ENCODE assay signal across 10 mouse cellular contexts in the genomic region with DNA sequence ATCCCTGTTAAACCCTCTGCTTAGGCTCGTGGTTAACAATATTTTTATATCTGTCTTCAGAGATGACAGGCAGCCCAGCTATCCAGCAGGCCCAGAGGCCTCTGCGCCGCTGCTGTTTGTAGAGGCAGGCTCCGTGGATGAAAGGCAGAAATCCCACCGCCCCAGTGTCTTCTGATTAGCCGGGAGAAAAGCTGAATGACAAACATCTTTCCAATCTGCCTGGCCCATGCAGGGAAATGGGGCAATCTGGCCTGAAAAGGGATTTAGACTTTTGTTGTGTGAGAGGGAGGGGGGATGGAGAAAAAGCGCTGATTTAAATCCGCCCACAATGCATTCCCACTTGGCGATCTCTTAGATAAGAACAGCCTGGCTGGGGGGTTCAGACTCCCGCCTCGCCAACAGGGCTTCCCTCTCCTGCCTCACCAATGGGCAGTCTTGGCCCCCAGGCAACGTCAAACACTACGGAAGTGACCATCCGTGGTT.
DNase-seq lines count a peak whose midpoint lies in the region; ATAC-seq lines count a peak whose summit lies in the region.
"Had no signal": no experiment of that assay in that cellular context is flagged by ENCODE, and none has a peak within 500 bp of the region (broad histone marks: within the 10 kb centered on the region; RNA-seq: fewer than 3 reads in every experiment).

No protein-coding gene starts in this region.

- no peaks in the 10 kb centered on the region for H3K36me3 ChIP-seq in embryonic facial prominence, embryonic 10.5 days (replicated peaks)
- H3K36me3 ChIP-seq in hindbrain, embryonic 11.5 days (ENCODE audit: control insufficient read depth, insufficient read depth, low read length), result no peaks in the 10 kb centered on the region
- no peaks in the 10 kb centered on the region for H3K36me3 ChIP-seq in midbrain, embryonic 16.5 days (ENCODE audit: control insufficient read depth, insufficient read depth, low read length)
- H3K36me3 ChIP-seq in intestine, embryonic 15.5 days, result no peaks in the 10 kb centered on the region
- H3K36me3 ChIP-seq: lung, embryonic 15.5 days had no signal

- H3K4me2 ChIP-seq in hindbrain, embryonic 11.5 days (replicated peaks; ENCODE audit: low read depth, low read length), result peak overlapping the region; percentile 25
- peak overlapping the region; percentile 26; the same call in 1 of the 2 replicates for H3K4me2 ChIP-seq in midbrain, embryonic 16.5 days (ENCODE audit: low read length)
- H3K4me2 ChIP-seq in intestine, embryonic 15.5 days (replicated peaks), result no peak overlapping the region
- H3K4me2 ChIP-seq: lung, embryonic 15.5 days had no signal

- no peak overlapping the region for H3K9ac ChIP-seq in hindbrain, embryonic 11.5 days (ENCODE audit: low read depth, low read length)
- peak overlapping the region; percentile 44; the same call in 1 of the 2 replicates for H3K9ac ChIP-seq in midbrain, embryonic 16.5 days (ENCODE audit: low read depth, low read length)
- H3K9ac ChIP-seq in intestine, embryonic 15.5 days, result no peak overlapping the region
- H3K9ac ChIP-seq: lung, embryonic 15.5 days had no signal

- peak overlapping the region; percentile 38 for H3K4me3 ChIP-seq in embryonic facial prominence, embryonic 10.5 days
- no peak overlapping the region for H3K4me3 ChIP-seq in hindbrain, embryonic 11.5 days (ENCODE audit: low read depth, low read length)
- H3K4me3 ChIP-seq in midbrain, embryonic 16.5 days (ENCODE audit: low read depth, low read length), result no peak overlapping the region
- H3K4me3 ChIP-seq in intestine, embryonic 15.5 days (replicated peaks), result no peak overlapping the region
- H3K4me3 ChIP-seq: lung, embryonic 15.5 days; myocyte had no signal

- H3K27me3 ChIP-seq in embryonic facial prominence, embryonic 10.5 days (replicated peaks; ENCODE audit: low read depth, poor library complexity, severe bottlenecking), result peaks cover 10% of the 10 kb centered on the region
- no peaks in the 10 kb centered on the region for H3K27me3 ChIP-seq in hindbrain, embryonic 11.5 days (ENCODE audit: control insufficient read depth, insufficient read depth, low read length)
- H3K27me3 ChIP-seq in midbrain, embryonic 16.5 days (ENCODE audit: control insufficient read depth, insufficient read depth, low read depth, low read length), result no peaks in the 10 kb centered on the region
- H3K27me3 ChIP-seq in intestine, embryonic 15.5 days (replicated peaks), result no peaks in the 10 kb centered on the region
- H3K27me3 ChIP-seq: lung, embryonic 15.5 days had no signal

- no peaks in the 10 kb centered on the region for H3K9me3 ChIP-seq in embryonic facial prominence, embryonic 10.5 days
- no peaks in the 10 kb centered on the region for H3K9me3 ChIP-seq in hindbrain, embryonic 11.5 days (ENCODE audit: control insufficient read depth, low read length)
- no peaks in the 10 kb centered on the region for H3K9me3 ChIP-seq in midbrain, embryonic 16.5 days (replicated peaks; ENCODE audit: control insufficient read depth, low read length, poor library complexity, severe bottlenecking)
- no peaks in the 10 kb centered on the region for H3K9me3 ChIP-seq in intestine, embryonic 15.5 days
- H3K9me3 ChIP-seq: lung, embryonic 15.5 days had no signal

- peak; percentile 20 for DNase-seq in brain, embryonic 18.5 days (ENCODE audit: low read depth, low spot score)
- DNase-seq in embryonic facial prominence, embryonic 10.5 days (ENCODE audit: low spot score), result peak; percentile 50
- peak; percentile 51 for DNase-seq in hindbrain, embryonic 11.5 days (ENCODE audit: low spot score)
- no peak for DNase-seq in yolk sac, embryonic 10.5 days (ENCODE audit: low spot score)
- no peak for DNase-seq in c-Kit-positive CD71-positive TER-119-positive erythroid progenitor cells, embryonic 14.5 days (ENCODE audit: low spot score)
- DNase-seq: left cerebral cortex, postnatal 4 days had no signal

- ATAC-seq in hindbrain, embryonic 11.5 days (ENCODE audit: low FRiP score), result peak; percentile 30
- peak; percentile 61 for ATAC-seq in midbrain, embryonic 16.5 days
- ATAC-seq in intestine, embryonic 15.5 days, result no peak

- WGBS in embryonic facial prominence, embryonic 10.5 days, result 8% methylated on average over 14 of the region's 14 CpGs
- 14% methylated on average over 14 of the region's 14 CpGs for WGBS in hindbrain, embryonic 11.5 days
- WGBS in midbrain, embryonic 16.5 days, result 7% methylated on average over 14 of the region's 14 CpGs
- WGBS in intestine, embryonic 15.5 days, result 37% methylated on average over 14 of the region's 14 CpGs

- H3K4me1 ChIP-seq in embryonic facial prominence, embryonic 10.5 days, result peaks cover 26% of the 10 kb centered on the region
- peaks cover 4% of the 10 kb centered on the region for H3K4me1 ChIP-seq in hindbrain, embryonic 11.5 days (replicated peaks; ENCODE audit: control insufficient read depth, insufficient read depth, low read length)
- peaks cover 31% of the 10 kb centered on the region for H3K4me1 ChIP-seq in midbrain, embryonic 16.5 days (ENCODE audit: control insufficient read depth, insufficient read depth, low read length)
- H3K4me1 ChIP-seq in intestine, embryonic 15.5 days (replicated peaks), result no peaks in the 10 kb centered on the region
- H3K4me1 ChIP-seq: lung, embryonic 15.5 days had no signal

- peak overlapping the region; percentile 63 for H3K27ac ChIP-seq in embryonic facial prominence, embryonic 10.5 days (replicated peaks)
- peak overlapping the region; percentile 14; the same call in 1 of the 2 replicates for H3K27ac ChIP-seq in hindbrain, embryonic 11.5 days (ENCODE audit: low read depth, low read length)
- H3K27ac ChIP-seq in midbrain, embryonic 16.5 days (ENCODE audit: low read length), result peak overlapping the region; percentile 84
- H3K27ac ChIP-seq in intestine, embryonic 15.5 days, result no peak overlapping the region
- H3K27ac ChIP-seq: lung, embryonic 15.5 days had no signal

Comparison
In these comparisons a context has a peak if more than half of its experiments do, and no peak if none do; other contexts are left out.
1. DNase-seq: peak in brain, embryonic 18.5 days (single experiment), embryonic facial prominence, embryonic 10.5 days (single experiment) and hindbrain, embryonic 11.5 days (single experiment); none in yolk sac, embryonic 10.5 days (single experiment) and c-Kit-positive CD71-positive TER-119-positive erythroid progenitor cells, embryonic 14.5 days (single experiment).